Comparison of ENCODE assay signal across 35 mouse cellular contexts in genomic region chr13:59811581-59811980, GRCm38 (mm10). TPM values are rescaled to one million over a fixed set of nuclear protein-coding genes. Genes with fewer than 3 reads are reported as not detected.
"Had no signal": no experiment of that assay in that cellular context is flagged by ENCODE, and none has a peak within 500 bp of the region (broad histone marks: within the 10 kb centered on the region; RNA-seq: fewer than 3 reads in every experiment).

No protein-coding gene starts in this region.

- H3K27me3 ChIP-seq: limb, embryonic 12.5 days; limb, embryonic 13.5 days; limb, embryonic 15.5 days; liver, embryonic 15.5 days; lung, embryonic 15.5 days; megakaryocyte, embryonic 14.5 days; midbrain, embryonic 12.5 days; midbrain, embryonic 13.5 days; midbrain, embryonic 15.5 days had no signal

- ATAC-seq: liver, postnatal 0 days; lung, postnatal 0 days; midbrain, embryonic 13.5 days; midbrain, embryonic 15.5 days; midbrain, embryonic 16.5 days had no signal

- H3K9ac ChIP-seq: limb, embryonic 12.5 days; limb, embryonic 13.5 days; limb, embryonic 15.5 days; liver, embryonic 14.5 days; liver, embryonic 15.5 days; liver, postnatal 0 days; lung, embryonic 14.5 days; lung, embryonic 15.5 days; midbrain, embryonic 12.5 days; midbrain, embryonic 13.5 days; midbrain, embryonic 15.5 days had no signal

- DNase-seq: left cerebral cortex, postnatal 4 days; liver, postnatal 0 days; lung, adult 18-20 months; lung, adult 2 months; lung, embryonic 14.5 days; lung, postnatal 10 days; lung, postnatal 14 days; lung, postnatal 36 days; lung, postnatal 4 days; midbrain, embryonic 14.5 days had no signal

- H3K4me1 ChIP-seq: limb, embryonic 10.5 days; limb, embryonic 12.5 days; limb, embryonic 13.5 days; limb, embryonic 15.5 days; lung, embryonic 15.5 days; midbrain, embryonic 10.5 days; midbrain, embryonic 12.5 days; midbrain, embryonic 13.5 days; midbrain, embryonic 15.5 days had no signal

- H3K9me3 ChIP-seq: limb, embryonic 10.5 days; limb, embryonic 12.5 days; limb, embryonic 13.5 days; limb, embryonic 15.5 days; liver, embryonic 15.5 days; lung, embryonic 15.5 days; megakaryocyte, embryonic 14.5 days; midbrain, embryonic 10.5 days; midbrain, embryonic 12.5 days; midbrain, embryonic 13.5 days; midbrain, embryonic 15.5 days had no signal

- H3K4me3 ChIP-seq: left cerebral cortex, adult 2 months; limb, embryonic 10.5 days; limb, embryonic 12.5 days; limb, embryonic 13.5 days; limb, embryonic 15.5 days; liver, embryonic 15.5 days; lung, embryonic 15.5 days; megakaryocyte, embryonic 14.5 days; midbrain, embryonic 10.5 days; midbrain, embryonic 12.5 days; midbrain, embryonic 13.5 days; midbrain, embryonic 15.5 days; myocyte had no signal

- H3K4me2 ChIP-seq: limb, embryonic 12.5 days; limb, embryonic 13.5 days; limb, embryonic 15.5 days; liver, embryonic 15.5 days; lung, embryonic 14.5 days; lung, embryonic 15.5 days; midbrain, embryonic 11.5 days; midbrain, embryonic 12.5 days; midbrain, embryonic 13.5 days; midbrain, embryonic 15.5 days had no signal

- H3K27ac ChIP-seq: left cerebral cortex, adult 2 months; limb, embryonic 10.5 days; limb, embryonic 12.5 days; limb, embryonic 13.5 days; limb, embryonic 15.5 days; lung, embryonic 15.5 days; macrophage; midbrain, embryonic 10.5 days; midbrain, embryonic 12.5 days; midbrain, embryonic 13.5 days; midbrain, embryonic 15.5 days had no signal

RNA-seq across cellular contexts. Expression of gene Gm49354, which starts 29.5 kb away (rescaled TPM):
- polyA plus RNA-seq: limb, embryonic 10.5 days; limb, embryonic 11.5 days; limb, embryonic 12.5 days; limb, embryonic 13.5 days; limb, embryonic 14.5 days; limb, embryonic 15.5 days; liver, adult 2 months; liver, embryonic 15.5 days; liver, embryonic 16.5 days; liver, postnatal 0 days; lung, adult 2 months; lung, embryonic 14.5 days; lung, embryonic 15.5 days; lung, embryonic 16.5 days; lung, postnatal 0 days; macrophage; midbrain, embryonic 10.5 days; midbrain, embryonic 11.5 days; midbrain, embryonic 12.5 days; midbrain, embryonic 13.5 days; midbrain, embryonic 14.5 days; midbrain, embryonic 15.5 days; midbrain, embryonic 16.5 days; midbrain, postnatal 0 days; myocyte; neural tube, embryonic 11.5 days had no signal
